Mouse (Mus musculus) lung, postnatal 0 days (tissue): ENCODE results near the gene Arhgap22. TPM values are rescaled to one million over a fixed set of nuclear protein-coding genes. Genes with fewer than 3 reads are reported as not detected.

Experiments
- ATAC-seq: fragments of 200-750 bp; cut with Nextera tagmentation; 2 replicates; pipeline ENCODE4 v1.8.0; 2017; ENCODE audit warnings: moderate library complexity
- DNase-seq: peaks from one replicate; pipeline ENCODE4 v3.0.0-alpha.2; 2016; ENCODE audit warnings: low spot score
- H3K27ac ChIP-seq: fragments of 300-500 bp; sonication (generic); 2 replicates; pipeline ENCODE4 v1.5.1; 2014; ENCODE audit warnings: antibody characterized with exemption, mild to moderate bottlenecking, low read length, mixed read lengths
- H3K27me3 ChIP-seq: fragments of 300-500 bp; sonication (generic); replicated peaks from 2 replicates; pipeline ENCODE4 v1.6.1; 2014; ENCODE audit warnings: low read length, mixed read lengths; ENCODE audit not compliant: insufficient read depth
- H3K36me3 ChIP-seq: fragments of 300-500 bp; sonication (generic); 2 replicates; pipeline ENCODE4 v1.6.1; 2014; ENCODE audit warnings: low read length, mixed read lengths; ENCODE audit not compliant: insufficient read depth
- H3K4me1 ChIP-seq: fragments of 300-500 bp; sonication (generic); 2 replicates; pipeline ENCODE4 v1.6.1; 2014; ENCODE audit warnings: antibody characterized with exemption, low read depth, low read length, mixed read lengths; ENCODE audit not compliant: insufficient read depth
- H3K4me2 ChIP-seq: fragments of 300-500 bp; sonication (generic); replicated peaks from 2 replicates; pipeline ENCODE4 v1.6.1; 2014; ENCODE audit warnings: low read depth, mild to moderate bottlenecking, low read length, moderate library complexity, mixed read lengths
- H3K4me3 ChIP-seq: fragments of 300-500 bp; sonication (generic); 2 replicates; pipeline ENCODE4 v1.5.1; 2014; ENCODE audit warnings: low read depth, low read length
- H3K9ac ChIP-seq: fragments of 300-500 bp; sonication (generic); replicated peaks from 2 replicates; pipeline ENCODE4 v1.6.1; 2014; ENCODE audit warnings: low read depth, mild to moderate bottlenecking
- H3K9me3 ChIP-seq: fragments of 300-500 bp; sonication (generic); 2 replicates; pipeline ENCODE4 v1.6.1; 2016; ENCODE audit warnings: low read length, mixed read lengths
- CTCF ChIP-seq: IDR thresholded peaks from 2 replicates; pipeline ENCODE4 v1.5.1; 2016; ENCODE audit warnings: antibody characterized with exemption, mild to moderate bottlenecking
- EP300 ChIP-seq: IDR thresholded peaks from 2 replicates; pipeline ENCODE4 v1.6.1; 2016; ENCODE audit warnings: antibody characterized with exemption, mild to moderate bottlenecking, control low read depth
- WGBS: fragments of 180-500 bp; shearing (Covaris S2); extraction: QIAGEN DNeasy Blood & Tissue Kit; methylation state at CpG from one replicate; pipeline ENCODE4 v1.1.7; 2014; 5-methylcytosine and 5-hydroxymethylcytosine counted together
- polyA plus RNA-seq: library from polyadenylated mRNA; unstranded; fragments of >200 nt; fragmentation: Nextera tagmentation; extraction: Ambion mirVana; gene quantifications from 2 replicates; pipeline ENCODE4 v1.2.1, GENCODE M21; 2015

The Arhgap22 gene
- polyA plus RNA-seq, 1 experiment from 2014 or later: 30.2 TPM

DNA sequence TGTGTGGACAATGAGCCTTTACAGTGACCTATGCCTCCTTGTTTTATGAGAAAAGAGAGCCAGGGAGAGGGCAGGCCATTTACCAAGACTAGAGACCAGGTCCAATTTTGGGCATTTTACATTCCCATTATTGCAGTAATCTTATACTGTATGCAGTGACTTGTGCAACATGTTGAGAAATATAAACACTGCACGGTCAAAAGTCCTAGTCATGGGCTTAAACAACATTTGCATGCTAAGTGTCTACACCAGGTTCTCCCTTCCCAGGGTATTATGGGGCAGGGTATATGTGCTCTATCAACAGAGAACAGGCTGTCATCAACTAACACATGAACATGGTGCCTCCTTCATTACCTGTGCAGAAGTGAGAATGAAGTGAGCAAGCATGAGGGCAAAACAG, 160.3 kb downstream of the Arhgap22 start:
- Histone ChIP-seq H3K27me3 (no peaks in the 10 kb centered on the region), H3K9me3 (no peaks in the 10 kb centered on the region), H3K4me2 (no peak overlapping the region), H3K27ac (no peak overlapping the region), H3K4me3 (no peak overlapping the region), H3K9ac (no peak overlapping the region), H3K36me3 (no peaks in the 10 kb centered on the region), H3K4me1 (peaks cover 6% of the 10 kb centered on the region; the same call in 1 of the 2 replicates)
- peak; percentile 40 for ATAC-seq
- 7% methylated on average over 1 of the region's 1 CpGs for WGBS
- peak; percentile 64 for DNase-seq
- no peak for TF ChIP-seq EP300
- TF ChIP-seq CTCF: no peak

DNA sequence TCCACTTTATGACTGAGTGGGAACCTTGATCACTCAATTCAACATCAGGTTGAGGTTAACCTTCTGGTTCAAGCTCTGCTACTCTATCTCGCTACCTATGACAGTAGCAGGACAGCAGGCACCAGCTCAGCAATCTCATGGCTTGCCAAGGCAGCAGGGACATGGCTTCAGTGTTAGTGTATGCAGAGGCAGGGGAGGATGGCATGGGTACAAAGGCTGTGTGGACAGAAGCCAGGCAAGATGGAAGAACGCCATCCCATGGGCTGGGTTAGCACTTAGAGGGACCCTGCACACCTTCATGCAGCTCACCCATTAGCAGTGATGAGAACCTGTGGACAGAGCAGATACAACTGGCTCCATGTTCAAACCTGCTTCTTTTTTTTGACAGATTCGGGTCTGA, 163.4 kb downstream of the Arhgap22 start:
- TF ChIP-seq EP300 (no peak), CTCF (no peak)
- H3K36me3 ChIP-seq: peaks cover 4% of the 10 kb centered on the region; the same call in 1 of the 2 replicates
- H3K27ac ChIP-seq: no peak overlapping the region
- no peak overlapping the region for H3K4me3 ChIP-seq
- no peaks in the 10 kb centered on the region for H3K9me3 ChIP-seq
- no peak overlapping the region for H3K9ac ChIP-seq
- ATAC-seq: no peak
- H3K4me1 ChIP-seq: no peaks in the 10 kb centered on the region
- no peak overlapping the region for H3K4me2 ChIP-seq
- 87% methylated on average over 3 of the region's 3 CpGs for WGBS
- no peaks in the 10 kb centered on the region for H3K27me3 ChIP-seq
- no peak for DNase-seq

- WGBS: 80% methylated on average over 5 of the region's 5 CpGs
- TF ChIP-seq CTCF: no peak
- no peak for TF ChIP-seq EP300
- Histone ChIP-seq H3K4me3 (no peak overlapping the region), H3K9ac (no peak overlapping the region), H3K9me3 (no peaks in the 10 kb centered on the region), H3K27ac (no peak overlapping the region), H3K36me3 (peaks cover 4% of the 10 kb centered on the region; the same call in 1 of the 2 replicates), H3K4me1 (no peaks in the 10 kb centered on the region), H3K27me3 (no peaks in the 10 kb centered on the region), H3K4me2 (no peak overlapping the region)
- DNase-seq (no peak), ATAC-seq (no peak)
Observed at GRCm38 (mm10) chr14:33378723-33379122, 164.9 kb downstream of the Arhgap22 start.

- DNase-seq: no peak
- Histone ChIP-seq H3K9ac (no peak overlapping the region), H3K27me3 (no peaks in the 10 kb centered on the region), H3K4me2 (no peak overlapping the region), H3K4me1 (no peaks in the 10 kb centered on the region), H3K27ac (no peak overlapping the region), H3K36me3 (peaks cover 4% of the 10 kb centered on the region; the same call in 1 of the 2 replicates), H3K4me3 (no peak overlapping the region), H3K9me3 (no peaks in the 10 kb centered on the region)
- ATAC-seq: no peak
- 73% methylated on average over 6 of the region's 6 CpGs for WGBS
- TF ChIP-seq EP300: no peak
- TF ChIP-seq CTCF: no peak
Observed at GRCm38 (mm10) chr14:33380830-33381457, 167.1 kb downstream of the Arhgap22 start.

DNA sequence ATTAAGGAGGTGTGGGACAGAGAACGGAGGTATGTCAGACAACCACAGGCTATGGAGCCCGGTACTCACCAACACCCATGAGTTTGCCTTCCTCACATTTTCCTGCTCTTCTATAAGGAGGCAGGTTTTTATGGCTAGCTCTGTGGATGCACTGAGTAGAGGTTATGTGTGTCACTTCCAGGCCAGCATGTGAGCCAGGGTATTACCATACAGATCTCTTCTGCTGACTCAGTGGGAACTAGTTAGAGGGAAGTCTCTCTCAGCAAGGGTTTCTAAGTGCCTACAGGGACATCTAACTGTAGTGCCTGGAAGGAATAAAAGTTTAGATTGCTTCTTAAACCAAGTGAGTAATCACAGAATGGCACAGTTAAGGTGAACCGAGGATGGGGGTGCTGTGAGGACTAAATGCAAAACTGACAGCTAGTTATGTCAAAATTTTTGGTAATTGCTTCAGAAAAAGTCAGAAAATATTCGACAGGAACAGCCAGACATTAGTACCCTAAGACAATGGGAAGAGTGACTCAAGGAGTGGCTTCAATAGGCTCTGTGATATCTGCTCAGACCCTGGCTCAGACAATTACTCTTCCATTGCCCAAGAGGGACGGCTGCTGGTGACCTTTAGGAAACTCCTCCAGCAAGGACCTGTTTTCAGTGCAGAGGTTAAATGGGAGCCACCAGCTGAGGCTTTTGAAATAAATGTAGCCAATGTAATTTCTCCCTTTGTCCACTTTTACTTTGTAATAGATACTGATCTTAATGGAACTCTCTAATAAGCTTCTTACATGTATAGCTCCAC, 184.4 kb downstream of the Arhgap22 start:
- H3K27ac ChIP-seq: no peak overlapping the region
- no peak overlapping the region for H3K4me2 ChIP-seq
- H3K9ac ChIP-seq: no peak overlapping the region
- no peaks in the 10 kb centered on the region for H3K4me1 ChIP-seq
- H3K4me3 ChIP-seq: no peak overlapping the region
- TF ChIP-seq EP300: no peak
- TF ChIP-seq CTCF: no peak
- DNase-seq (no peak), ATAC-seq (no peak)
- H3K27me3 ChIP-seq: no peaks in the 10 kb centered on the region
- WGBS: 88% methylated on average over 5 of the region's 5 CpGs
- H3K9me3 ChIP-seq: no peaks in the 10 kb centered on the region
- H3K36me3 ChIP-seq: no peaks in the 10 kb centered on the region

DNA sequence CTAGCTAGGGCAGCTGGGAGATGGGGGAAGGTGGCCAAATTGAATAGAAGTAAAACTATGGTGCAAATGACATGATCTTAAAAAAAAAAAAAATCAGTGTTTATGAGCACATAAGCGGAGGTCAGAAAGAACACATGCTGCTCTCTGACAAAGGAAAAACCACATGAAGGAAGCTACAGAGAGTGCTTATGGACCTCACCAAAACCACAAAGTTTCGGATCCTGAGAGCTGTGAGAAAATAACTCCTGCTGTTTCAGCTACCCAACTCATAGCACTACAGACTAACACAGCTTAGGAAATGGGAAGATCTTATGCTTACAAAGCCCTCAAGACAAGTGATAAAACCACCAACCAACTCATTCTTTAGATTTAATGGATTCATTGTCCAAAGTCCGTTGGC, 186.2 kb downstream of the Arhgap22 start:
- H3K4me1 ChIP-seq: no peaks in the 10 kb centered on the region
- WGBS: 85% methylated on average over 3 of the region's 3 CpGs
- no peak overlapping the region for H3K27ac ChIP-seq
- DNase-seq: no peak
- H3K9me3 ChIP-seq: no peaks in the 10 kb centered on the region
- no peaks in the 10 kb centered on the region for H3K27me3 ChIP-seq
- H3K4me3 ChIP-seq: no peak overlapping the region
- ATAC-seq: no peak
- no peak overlapping the region for H3K4me2 ChIP-seq
- no peak overlapping the region for H3K9ac ChIP-seq
- TF ChIP-seq CTCF (no peak), EP300 (no peak)
- H3K36me3 ChIP-seq: no peaks in the 10 kb centered on the region
